Mouse (Mus musculus) R1 (cell line): ENCODE data around the gene Rhox4f.
"Not testable (repeated sequence)": the region's sequence is repeated elsewhere in the genome, so short reads cannot be mapped to it uniquely, and the experiment has no call there.

ENCODE experiments used
- DNase-seq: peaks from one replicate; pipeline ENCODE4 v3.0.0-alpha.2; 2018; ENCODE audit warnings: low read depth, low spot score

Gene Rhox4f

DNA sequence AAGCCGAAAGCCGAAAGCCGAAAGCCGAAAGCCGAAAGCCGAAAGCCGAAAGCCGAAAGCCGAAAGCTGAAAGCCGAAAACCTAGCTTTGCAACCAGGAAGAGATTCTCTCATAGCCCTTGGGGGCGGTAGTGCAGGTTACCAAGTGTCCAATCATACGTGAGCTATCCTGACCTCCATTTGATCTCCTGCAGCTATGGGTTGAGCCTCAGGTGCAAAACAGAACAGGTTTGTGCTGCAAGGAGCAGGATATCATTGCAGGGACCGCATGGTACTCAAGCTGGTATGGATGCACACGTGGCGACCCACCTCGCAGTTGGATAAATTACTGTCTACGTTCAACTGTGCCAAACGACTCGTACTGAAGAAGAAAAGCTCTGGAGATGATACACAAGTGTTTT is at the start of gene Rhox4f:
Gene Rhox4f, minus strand, starts transcription at position 101 of the 400 bp plus-strand sequence.
- not testable (repeated sequence) for DNase-seq

GRCm38 (mm10) chrX:37651227-37651626 is 43.7 kb upstream of the Rhox4f start, which contains the start of gene Rhox4g:
Rhox4g (minus strand) TSS chrX:37651327.
- not testable (repeated sequence) for DNase-seq

GRCm38 (mm10) chrX:37643370-37643769 is 35.9 kb upstream of the Rhox4f start, which contains the start of gene Rhox2g:
Rhox2g (minus strand) TSS chrX:37643470.
- not testable (repeated sequence) for DNase-seq

DNA sequence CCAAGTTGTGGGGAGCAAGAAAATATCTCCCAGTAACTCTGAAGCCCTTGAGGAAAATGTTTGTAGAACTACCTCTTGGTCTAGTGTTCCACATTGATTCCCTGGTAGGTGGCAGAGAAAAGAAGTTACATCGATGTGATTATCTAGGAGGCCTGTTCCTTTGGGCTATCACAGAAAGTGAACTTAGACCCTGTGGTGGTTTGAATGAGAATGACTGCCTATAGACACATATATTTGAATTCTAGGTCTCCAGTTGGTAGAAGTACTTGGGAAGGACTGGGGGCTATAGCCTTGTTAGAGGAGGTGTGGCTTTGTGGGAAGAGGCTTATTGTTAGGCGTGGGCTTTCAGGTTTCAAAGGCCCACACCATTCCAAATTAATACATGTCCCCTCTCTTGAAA is 21.0 kb upstream of the Rhox4f start, which contains the start of gene Rhox3g:
Gene Rhox3g, minus strand, starts transcription at position 101 of the 400 bp plus-strand sequence.
- not testable (repeated sequence) for DNase-seq

- not testable (repeated sequence) for DNase-seq
Measured at GRCm38 (mm10) chrX:37580692-37581091, 26.8 kb downstream of the Rhox4f start, which contains the start of gene Rhox3f. Rhox3f (plus strand) TSS chrX:37580992.

GRCm38 (mm10) chrX:37572638-37573037 is 34.9 kb downstream of the Rhox4f start:
- not testable (repeated sequence) for DNase-seq

DNA sequence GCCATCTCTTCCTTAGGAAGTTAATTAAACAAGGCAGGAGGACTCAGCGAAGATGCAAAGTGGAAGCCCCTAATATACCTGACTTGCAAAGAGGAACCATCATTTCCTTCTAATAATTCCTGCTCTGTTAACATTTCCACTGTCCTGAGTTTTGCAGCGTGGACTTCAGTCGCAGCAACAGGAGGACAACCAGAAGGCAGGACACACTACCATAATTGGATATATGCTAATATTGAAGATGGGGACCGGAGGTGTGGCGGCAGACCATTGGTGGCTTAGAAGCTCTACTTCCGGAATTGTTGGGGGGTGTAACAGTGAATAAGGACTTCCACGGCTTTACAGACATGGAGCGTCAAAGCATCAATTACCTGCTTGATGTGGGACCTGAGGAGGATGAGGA is 36.4 kb downstream of the Rhox4f start, which contains the start of gene Rhox2f:
Gene Rhox2f, plus strand, starts transcription at position 301 of the 400 bp plus-strand sequence.
- DNase-seq, result not testable (repeated sequence)

DNA sequence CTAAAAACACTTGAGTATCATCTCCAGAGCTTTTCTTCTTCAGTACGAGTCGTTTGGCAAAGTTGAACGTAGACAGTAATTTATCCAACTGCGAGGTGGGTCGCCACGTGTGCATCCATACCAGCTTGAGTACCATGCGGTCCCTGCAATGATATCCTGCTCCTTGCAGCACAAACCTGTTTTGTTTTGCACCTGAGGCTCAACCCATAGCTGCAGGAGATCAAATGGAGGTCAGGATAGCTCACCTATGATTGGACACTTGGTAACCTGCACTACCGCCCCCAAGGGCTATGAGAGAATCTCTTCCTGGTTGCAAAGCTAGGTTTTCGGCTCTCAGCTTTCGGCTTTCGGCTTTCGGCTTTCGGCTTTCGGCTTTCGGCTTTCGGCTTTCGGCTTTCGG is 50.4 kb downstream of the Rhox4f start, which contains the start of gene Rhox4e:
Gene Rhox4e, plus strand, starts transcription at position 301 of the 400 bp plus-strand sequence.
- DNase-seq, result not testable (repeated sequence)
